Mouse (Mus musculus) monocyte, adult 2 months (primary cell): ENCODE measurements around the gene Atp11c.

Experiments used
- DNase-seq, 2 experiments: peaks; one replicate each; pipeline ENCODE4 v3.0.0; 2022; ENCODE audit warnings: low spot score in 2 of 2, low read depth in 1 of 2

Atp11c gene

GRCm38 (mm10) chrX:60592598-60592997, at the start of gene Atp11c:
Gene Atp11c, minus strand, starts transcription at chrX:60592698.
- DNase-seq, result no peak

- DNase-seq, result no peak
These were observed 16.7 kb upstream of the Atp11c start for GRCm38 (mm10) chrX:60609202-60609601.

DNA sequence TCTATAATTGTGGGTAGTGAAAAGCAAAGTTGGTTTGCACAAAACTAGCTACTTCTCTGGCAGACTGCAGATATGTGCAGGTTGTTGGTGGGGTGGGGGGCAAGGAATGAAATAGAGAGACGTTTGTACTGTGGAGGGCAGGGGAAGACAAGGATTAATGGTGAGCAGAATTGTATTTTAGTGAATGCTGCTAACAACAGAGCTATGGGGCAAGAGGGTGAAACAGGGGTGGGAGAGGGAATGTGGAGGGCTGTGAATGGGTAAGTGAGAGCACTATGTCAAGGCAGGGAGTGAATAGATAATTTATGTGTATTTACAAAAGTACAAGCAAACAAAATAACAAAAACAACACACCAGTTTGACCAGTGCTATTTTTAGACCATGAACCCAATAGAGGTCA, 22.0 kb downstream of the Atp11c start:
- no peak for DNase-seq

DNA sequence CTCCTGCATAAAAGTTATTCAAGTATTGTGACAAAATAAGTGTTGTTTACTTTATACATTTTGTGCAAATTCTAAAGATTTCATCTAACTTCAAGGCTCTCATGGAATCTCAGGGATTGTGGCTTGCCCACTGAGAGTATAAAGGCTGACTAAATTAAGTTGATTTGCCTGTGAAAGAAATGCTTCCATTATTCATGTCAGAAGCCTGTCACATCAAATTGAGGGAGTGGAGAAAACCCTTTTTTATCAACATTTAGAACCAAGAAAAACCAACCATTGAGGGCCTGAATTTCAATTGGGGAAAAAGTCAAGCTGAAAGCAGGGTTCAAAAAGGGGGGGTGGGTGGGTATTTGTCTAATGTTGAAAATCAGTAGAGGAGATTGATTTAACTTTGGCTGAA, 23.5 kb downstream of the Atp11c start:
- no peak for DNase-seq

GRCm38 (mm10) chrX:60555242-60555641, 37.3 kb downstream of the Atp11c start:
- DNase-seq, result no peak

DNA sequence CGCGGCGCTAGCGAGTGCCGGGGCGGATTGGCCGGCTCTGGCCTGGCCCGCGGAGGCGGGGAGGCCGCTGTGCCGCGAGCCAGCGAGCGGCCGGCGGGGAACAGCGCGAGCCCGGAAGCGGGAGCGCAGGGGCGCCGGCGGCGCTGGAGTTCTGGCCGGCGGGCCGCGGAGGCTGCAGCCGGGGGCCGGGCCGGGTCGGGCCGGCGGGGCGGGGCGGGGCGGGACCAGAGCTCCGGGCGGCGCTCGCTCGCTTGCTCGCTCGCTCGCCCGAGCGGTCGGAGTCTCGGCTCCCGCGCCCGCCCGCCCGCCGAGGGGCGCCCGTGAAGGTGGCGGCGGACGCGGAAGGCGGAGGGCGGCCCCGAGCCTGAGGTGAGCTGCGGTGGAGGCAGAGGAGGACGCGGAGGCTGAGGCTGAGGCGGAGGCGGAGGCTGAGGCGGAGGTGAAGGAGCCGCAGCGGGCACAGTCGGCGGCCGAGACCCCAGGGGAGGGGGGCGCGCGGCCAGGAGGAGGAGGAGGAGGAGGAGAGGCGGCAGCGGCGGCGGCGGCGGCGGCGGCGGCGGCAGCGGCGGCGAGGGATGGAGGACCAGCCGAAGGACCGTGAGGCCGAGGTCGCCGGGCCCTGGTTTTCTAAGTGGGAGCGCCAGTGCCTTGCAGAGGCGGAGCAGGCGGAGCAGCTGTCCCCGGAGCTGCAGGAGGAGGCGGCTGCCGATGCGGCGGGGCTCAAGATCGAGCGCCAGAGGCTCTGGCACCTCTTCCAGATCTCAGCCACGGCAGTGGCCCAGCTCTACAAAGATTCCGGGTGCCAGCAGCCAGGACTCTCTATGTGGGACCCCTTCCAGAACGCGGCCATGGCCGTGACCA, 44.8 kb downstream of the Atp11c start:
- DNase-seq, result no peak

DNA sequence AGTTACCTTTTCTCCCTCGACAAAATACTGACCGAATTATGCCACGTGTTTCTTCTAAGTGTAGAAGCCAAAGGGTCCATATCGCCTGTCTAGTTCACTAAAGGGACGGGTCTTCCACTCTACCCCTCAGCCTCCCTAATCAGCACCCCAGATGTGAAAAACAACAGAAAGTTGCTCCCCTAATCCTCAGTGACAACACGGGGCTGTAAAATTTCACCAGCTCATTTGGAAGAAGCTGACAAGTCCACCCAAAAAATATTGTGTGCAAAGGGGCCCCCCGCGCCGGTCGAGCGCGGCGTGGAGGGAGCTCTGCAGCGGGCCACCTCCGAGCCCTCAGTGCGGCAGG, 45.4 kb downstream of the Atp11c start:
- DNase-seq, result no peak

DNA sequence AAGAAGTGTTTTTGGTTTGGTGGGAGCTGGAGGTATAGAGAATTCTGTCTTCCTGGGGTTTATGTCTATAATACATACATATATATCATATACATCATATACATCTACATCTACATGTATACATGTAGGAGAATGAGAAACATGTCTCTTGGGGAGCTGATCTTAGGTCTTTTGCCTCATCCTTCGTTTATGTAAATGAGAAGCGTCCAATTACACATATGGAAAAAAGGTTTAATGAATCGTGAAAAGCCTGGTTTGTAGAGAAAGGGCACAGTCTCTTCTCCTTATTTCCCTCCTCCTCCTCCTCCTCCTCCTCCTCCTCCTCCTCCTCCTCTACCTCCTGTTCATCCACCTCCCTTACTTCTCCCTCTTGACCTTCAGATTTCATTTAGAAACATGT, 46.6 kb downstream of the Atp11c start:
- DNase-seq, result no peak

- no peak for DNase-seq
These were observed 47.1 kb downstream of the Atp11c start for GRCm38 (mm10) chrX:60545444-60545843.

DNA sequence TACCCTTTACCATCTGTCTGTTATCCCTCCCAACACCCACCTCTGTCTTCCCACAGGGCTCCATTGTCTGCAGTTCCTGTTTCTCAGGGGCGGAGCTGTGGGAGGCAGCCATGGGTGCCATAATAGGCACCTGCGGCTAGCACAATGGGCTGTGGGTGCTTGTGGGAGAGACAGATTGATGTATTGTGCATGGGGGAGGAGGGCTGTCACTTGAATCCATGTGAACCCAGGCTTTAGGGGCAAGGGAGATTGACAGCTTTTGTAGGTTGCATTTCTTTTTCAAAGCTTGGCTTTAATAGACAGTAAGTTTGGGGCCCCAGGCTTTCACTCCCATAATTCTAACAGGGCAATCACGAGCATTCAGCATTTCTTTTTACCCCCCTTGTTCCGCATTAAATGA, 48.4 kb downstream of the Atp11c start:
- no peak for DNase-seq

- DNase-seq, result no peak
These were observed 49.6 kb downstream of the Atp11c start for GRCm38 (mm10) chrX:60542901-60543300.

DNA sequence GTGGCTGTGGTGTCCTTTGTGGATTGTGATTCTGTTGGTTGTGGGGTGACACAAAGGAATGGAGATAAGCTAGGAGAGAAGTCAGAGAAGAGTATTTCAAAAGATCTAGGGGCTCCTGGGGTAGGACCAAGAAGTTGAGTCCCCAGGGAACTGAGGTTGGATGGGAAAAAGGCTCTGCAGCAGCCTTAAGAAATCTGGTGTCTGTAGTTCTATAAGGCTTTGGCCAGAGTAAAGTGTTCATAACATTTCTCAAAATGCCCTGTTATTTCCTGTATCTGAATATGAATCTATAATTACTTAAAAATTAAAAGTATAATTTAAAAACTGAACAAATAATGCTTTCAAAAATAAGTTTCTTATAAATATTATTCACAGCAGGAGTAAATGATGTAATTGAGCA, 53.3 kb downstream of the Atp11c start, which contains the start of gene Gm7073:
TSS of gene Gm7073 (minus strand) at position 101 of the 400 bp plus-strand sequence.
- DNase-seq, result no peak

DNA sequence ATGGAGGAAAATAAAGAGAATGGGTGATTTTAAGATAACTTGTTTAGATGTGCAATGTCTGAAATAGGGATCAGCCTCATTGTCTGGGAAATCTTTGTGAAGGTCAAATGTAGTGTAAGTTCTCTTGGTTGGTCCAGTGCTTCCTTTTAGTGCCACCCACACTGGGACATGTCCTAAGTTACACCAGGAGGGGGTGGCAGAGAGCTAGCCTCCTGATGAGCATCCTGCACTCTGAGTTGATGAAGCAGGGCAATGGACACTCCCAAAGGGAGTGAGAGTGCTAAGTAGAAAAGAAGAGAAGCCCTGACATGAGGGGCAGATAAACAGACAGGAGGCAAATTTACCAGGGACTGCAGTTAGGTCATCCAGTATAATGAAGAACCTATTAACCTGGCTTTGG, 88.5 kb downstream of the Atp11c start:
- DNase-seq, result no peak

DNA sequence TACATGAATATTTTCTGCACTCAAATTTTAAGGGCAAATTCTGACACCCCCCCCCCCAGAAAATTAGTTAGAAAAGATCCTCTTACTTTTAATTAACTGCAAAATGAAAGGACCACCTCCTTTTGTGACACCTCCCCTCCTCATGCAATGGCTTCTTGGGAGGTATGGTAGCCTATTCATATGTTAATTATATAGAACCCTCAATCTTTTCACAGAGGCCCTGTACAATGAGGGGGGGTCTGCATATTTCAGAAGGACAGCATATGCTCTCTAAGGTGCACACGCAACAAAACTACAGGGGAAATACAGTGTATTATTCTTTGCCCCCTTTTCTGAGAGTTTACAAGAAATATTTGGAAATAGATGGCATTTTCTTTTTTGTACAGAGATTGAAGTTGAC, 94.7 kb downstream of the Atp11c start:
- DNase-seq, result no peak

DNA sequence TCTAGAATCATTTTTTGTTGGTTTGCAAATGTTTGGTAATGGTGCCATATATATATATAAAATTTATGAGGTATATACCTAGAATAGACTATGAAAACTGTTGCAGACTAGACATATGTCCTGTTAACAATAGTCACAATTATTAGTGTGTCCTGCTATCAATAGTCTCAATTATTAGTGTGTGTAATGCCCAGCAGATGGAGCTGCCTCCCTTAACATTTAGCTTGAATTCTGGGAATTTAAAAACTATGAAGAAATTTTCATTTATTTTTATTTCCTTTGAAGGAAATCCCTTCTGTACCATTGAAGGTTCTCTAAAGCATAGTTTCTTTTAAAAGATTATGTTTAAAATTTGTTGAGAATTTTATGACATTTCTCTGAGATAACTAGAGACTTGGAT, 97.2 kb downstream of the Atp11c start:
- no peak for DNase-seq

- no peak for DNase-seq
These were observed 128.7 kb downstream of the Atp11c start for GRCm38 (mm10) chrX:60463786-60464185.

- DNase-seq, result no peak
These were observed 177.9 kb downstream of the Atp11c start for GRCm38 (mm10) chrX:60414563-60415111.

GRCm38 (mm10) chrX:60405681-60406080, 186.8 kb downstream of the Atp11c start:
- no peak for DNase-seq

DNA sequence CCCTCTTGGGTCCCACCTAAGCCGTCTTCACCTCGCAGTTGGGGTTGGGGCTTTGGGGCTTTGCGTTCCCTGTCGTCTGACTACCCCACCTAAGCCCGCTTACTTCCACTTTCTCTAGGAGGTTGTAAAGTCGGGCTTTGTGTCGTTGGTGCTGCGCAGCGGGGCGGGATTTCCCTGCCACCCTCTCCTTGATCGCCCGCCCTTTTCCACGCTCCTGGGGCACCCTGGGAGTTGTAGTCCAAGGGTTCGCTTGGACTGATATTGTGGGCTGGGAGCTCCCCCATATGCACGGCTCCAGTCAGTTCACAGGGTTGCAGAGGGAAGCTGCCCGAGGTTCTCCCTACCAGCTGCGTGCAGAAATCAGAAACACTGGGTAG, 187.8 kb downstream of the Atp11c start:
- DNase-seq, result peak; percentile 67 to 78

- DNase-seq, result peak; percentile 3 to 4
These were observed 188.5 kb downstream of the Atp11c start for GRCm38 (mm10) chrX:60403764-60404667.

DNA sequence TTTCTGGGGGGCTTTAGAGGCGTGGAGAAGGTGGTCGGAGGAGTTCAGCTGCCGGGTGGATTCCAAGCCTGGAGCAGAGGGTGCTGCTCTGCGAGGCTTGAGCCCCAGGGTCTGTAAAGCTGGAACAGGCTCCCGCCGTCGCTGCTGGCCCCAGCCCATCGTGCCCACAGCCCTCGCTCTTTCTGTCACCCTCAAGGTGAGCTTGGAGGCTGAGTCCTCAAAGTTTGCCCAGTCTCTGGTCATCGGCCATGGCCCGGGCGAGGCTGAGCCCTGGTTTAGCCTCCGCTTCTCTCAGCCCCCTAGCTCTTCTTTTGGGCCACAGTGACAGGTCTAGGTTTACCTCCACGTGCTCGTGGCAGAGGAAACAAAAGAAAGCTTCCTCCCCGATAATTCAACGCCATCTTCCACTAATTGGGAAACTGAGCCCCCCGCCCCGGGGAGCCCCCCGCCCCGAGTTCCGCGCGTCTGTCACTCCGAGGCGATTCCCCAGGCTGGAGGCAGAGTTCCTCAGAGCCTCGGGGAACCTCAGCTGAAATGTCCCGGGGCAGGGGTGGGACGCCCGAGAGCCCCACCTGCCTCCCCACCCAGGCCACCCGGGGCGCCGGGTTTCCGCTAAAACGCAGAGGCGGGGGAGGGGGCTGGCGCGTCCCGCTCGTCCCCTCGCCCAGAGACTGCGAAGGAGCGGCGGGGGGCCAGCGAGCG, 189.3 kb downstream of the Atp11c start:
- no peak for DNase-seq
